Mouse (Mus musculus): Measurements from ENCODE around the gene Arid5b.

DNA sequence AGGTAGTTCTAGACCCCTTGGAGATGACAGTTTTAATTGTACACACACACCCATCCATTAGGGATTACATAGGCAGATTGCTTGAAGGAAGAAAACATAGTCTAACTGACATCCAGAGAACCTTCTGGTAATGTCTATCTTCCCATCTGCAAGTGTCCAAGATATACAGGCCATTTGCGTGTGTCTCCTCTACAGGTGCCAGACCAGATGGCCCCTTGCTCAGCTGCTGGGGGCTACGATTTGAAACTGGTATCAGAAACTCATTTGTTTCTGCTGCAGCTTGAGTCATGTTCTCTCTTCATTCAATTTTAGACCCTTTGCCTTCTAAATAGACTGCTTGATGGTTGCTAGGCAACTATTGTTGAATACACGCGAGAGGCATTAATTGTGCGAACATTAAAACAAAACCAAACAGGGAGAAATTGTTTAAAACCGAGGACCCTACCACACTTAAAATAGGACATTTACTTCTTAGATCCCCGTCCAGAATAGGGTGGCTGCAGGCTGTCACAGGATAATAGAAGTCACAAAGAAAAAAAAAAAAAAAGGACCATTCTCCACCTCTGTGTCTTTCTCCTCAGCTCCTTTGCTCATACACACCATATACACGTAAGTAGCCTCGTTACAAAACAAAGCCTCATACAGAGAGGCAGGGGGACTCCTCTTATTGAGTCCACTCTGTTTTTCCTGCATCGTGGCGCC, 125.0 kb downstream of the Arid5b start:
- TF ChIP-seq CTCF (IDR thresholded peaks at IDR 0.05; ENCODE audit: control insufficient read depth, insufficient read depth, low read length) (no peak), POLR2A (IDR thresholded peaks at IDR 0.05; ENCODE audit: borderline replicate concordance, control insufficient read depth, low read depth, low read length) (no peak)
